Mouse (Mus musculus): Measurements from ENCODE around the gene Nolc1.

DNA sequence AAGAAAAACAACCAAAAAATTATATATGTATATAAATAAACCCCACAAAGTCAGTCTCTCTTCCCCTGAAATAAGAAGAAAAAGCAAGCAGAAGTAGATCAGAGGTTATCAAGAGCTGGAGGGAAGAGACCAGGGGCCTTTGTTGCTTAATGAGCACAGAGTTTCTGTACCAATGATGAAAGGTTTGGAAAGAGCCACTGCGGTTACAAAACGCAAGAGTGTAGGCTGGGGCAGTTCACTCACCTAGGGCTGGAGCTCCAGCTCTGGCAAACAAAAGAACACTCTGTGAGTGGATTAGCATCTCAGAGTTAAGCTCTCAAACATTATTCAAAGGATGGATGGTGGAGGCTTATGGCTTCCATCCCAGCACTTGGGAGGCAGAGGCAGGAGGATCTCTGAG, 34.6 kb downstream of the Nolc1 start:
- TF ChIP-seq CTCF (IDR thresholded peaks at IDR 0.05; ENCODE audit: borderline replicate concordance, insufficient read depth, low read length): no peak
- no peak for TF ChIP-seq POLR2A (IDR thresholded peaks at IDR 0.05; ENCODE audit: low read depth, low read length)
